Mouse (Mus musculus): ENCODE data around the gene Erich3. TPM values are rescaled to one million over a fixed set of nuclear protein-coding genes. Genes with fewer than 3 reads are reported as not detected.
A peak's percentile ranks its signal among the peaks of the same experiment; 100 is the strongest.

Gene Erich3
- polyA plus RNA-seq, 1 experiment from 2014 or later, result 0.04 TPM

- Histone ChIP-seq H3K36me3 (0 out of 2 replicates have a peak, but pooled peaks cover 5% of the 10 kb centered on the region), H3K27me3 (replicated peaks) (no peaks in the 10 kb centered on the region), H3K9ac (no peak overlapping the region), H3K9me3 (no peaks in the 10 kb centered on the region), H3K4me2 (no peak overlapping the region), H3K4me1 (peaks cover 20% of the 10 kb centered on the region), H3K4me3 (no peak overlapping the region), H3K27ac (replicated peaks) (no peak overlapping the region)
- WGBS, result 66% methylated on average over 9 of the region's 9 CpGs
- ATAC-seq (ENCODE audit: extremely low read depth, insufficient number of reproducible peaks, low FRiP score, low TSS enrichment), result no peak
These were observed 148.2 kb downstream of the Erich3 start for GRCm38 (mm10) chr3:154811833-154812232.

GRCm38 (mm10) chr3:154812893-154813292 is 149.2 kb downstream of the Erich3 start:
- H3K27me3 ChIP-seq (replicated peaks), result no peaks in the 10 kb centered on the region
- no peaks in the 10 kb centered on the region for H3K9me3 ChIP-seq
- H3K27ac ChIP-seq (replicated peaks), result no peak overlapping the region
- H3K4me1 ChIP-seq, result peaks cover 24% of the 10 kb centered on the region
- WGBS, result 13% methylated on average over 1 of the region's 1 CpGs
- no peak overlapping the region for H3K4me2 ChIP-seq
- H3K9ac ChIP-seq, result no peak overlapping the region
- H3K36me3 ChIP-seq, result 0 out of 2 replicates have a peak, but pooled peaks cover 5% of the 10 kb centered on the region
- no peak overlapping the region for H3K4me3 ChIP-seq
- ATAC-seq (ENCODE audit: extremely low read depth, insufficient number of reproducible peaks, low FRiP score, low TSS enrichment), result no peak

GRCm38 (mm10) chr3:154815606-154816005 is 151.9 kb downstream of the Erich3 start:
- Histone ChIP-seq H3K4me3 (no peak overlapping the region), H3K36me3 (0 out of 2 replicates have a peak, but pooled peaks cover 5% of the 10 kb centered on the region), H3K4me2 (no peak overlapping the region), H3K4me1 (peaks cover 18% of the 10 kb centered on the region), H3K9ac (no peak overlapping the region), H3K27ac (replicated peaks) (no peak overlapping the region), H3K27me3 (replicated peaks) (no peaks in the 10 kb centered on the region), H3K9me3 (no peaks in the 10 kb centered on the region)
- no peak for ATAC-seq (ENCODE audit: extremely low read depth, insufficient number of reproducible peaks, low FRiP score, low TSS enrichment)
- WGBS, result 66% methylated on average over 2 of the region's 2 CpGs

- no peak overlapping the region for H3K4me3 ChIP-seq
- WGBS, result 36% methylated on average over 3 of the region's 3 CpGs
- no peak overlapping the region for H3K9ac ChIP-seq
- no peak for ATAC-seq (ENCODE audit: extremely low read depth, insufficient number of reproducible peaks, low FRiP score, low TSS enrichment)
- peaks cover 13% of the 10 kb centered on the region for H3K4me1 ChIP-seq
- H3K36me3 ChIP-seq, result 0 out of 2 replicates have a peak, but pooled peaks cover 5% of the 10 kb centered on the region
- H3K27ac ChIP-seq (replicated peaks), result no peak overlapping the region
- no peaks in the 10 kb centered on the region for H3K9me3 ChIP-seq
- H3K27me3 ChIP-seq (replicated peaks), result no peaks in the 10 kb centered on the region
- H3K4me2 ChIP-seq, result no peak overlapping the region
These were observed 152.6 kb downstream of the Erich3 start for GRCm38 (mm10) chr3:154816231-154816630.

GRCm38 (mm10) chr3:154816801-154817625 is 153.4 kb downstream of the Erich3 start:
- H3K9ac ChIP-seq, result no peak overlapping the region
- no peak overlapping the region for H3K4me3 ChIP-seq
- H3K4me1 ChIP-seq, result peaks cover 11% of the 10 kb centered on the region
- H3K4me2 ChIP-seq, result peak overlapping the region; percentile 22; the same call in 1 of the 2 replicates
- no peaks in the 10 kb centered on the region for H3K9me3 ChIP-seq
- 41% methylated on average over 19 of the region's 19 CpGs for WGBS
- 0 out of 2 replicates have a peak, but pooled peaks cover 5% of the 10 kb centered on the region for H3K36me3 ChIP-seq
- no peaks in the 10 kb centered on the region for H3K27me3 ChIP-seq (replicated peaks)
- 0 out of 2 replicates have a peak, but pooled peaks have one; percentile 31 for ATAC-seq (ENCODE audit: extremely low read depth, insufficient number of reproducible peaks, low FRiP score, low TSS enrichment)
- no peak overlapping the region for H3K27ac ChIP-seq (replicated peaks)

Other genes with a start within 250 kb of the Erich3 start
- 9.6 and 10.5 TPM in 2 replicates for gene Cryz, start 67.1 kb upstream of the Erich3 start, polyA plus RNA-seq (2015; fragmentation: Nextera tagmentation; extraction: Ambion mirVana)
- 6.7 and 9.8 TPM in 2 replicates for gene Tyw3, start 66.8 kb upstream of the Erich3 start, polyA plus RNA-seq (2015; fragmentation: Nextera tagmentation; extraction: Ambion mirVana)

Measured in heart, embryonic 13.5 days (tissue).